Mouse (Mus musculus) layer of hippocampus, adult 2 months (tissue): ENCODE results near the gene Arrb2. TPM values are rescaled to one million over a fixed set of nuclear protein-coding genes. Genes with fewer than 3 reads are reported as not detected.
A peak's percentile ranks its signal among the peaks of the same experiment; 100 is the strongest.

Experiments
- DNase-seq, 2 experiments: peaks; one replicate each; pipeline ENCODE4 v3.0.0; 2022; ENCODE audit warnings: low spot score in 2 of 2
- H3K27ac ChIP-seq: fragments of 200-600 bp; 2 replicates; pipeline ENCODE4 v1.8.1; 2022
- H3K4me3 ChIP-seq: fragments of 200-600 bp; 2 replicates; pipeline ENCODE4 v1.8.1; 2022; ENCODE audit warnings: mild to moderate bottlenecking
- CTCF ChIP-seq: fragments of 200-600 bp; conservative IDR thresholded peaks from 2 replicates; pipeline ENCODE4 v1.8.1; 2022; ENCODE audit warnings: antibody characterized with exemption, mild to moderate bottlenecking, moderate library complexity
- total RNA-seq, 2 experiments: library from RNA; stranded (reverse); gene quantifications; 2 replicates each; pipeline ENCODE4 v1.2.3; 2021

The Arrb2 gene
- total RNA-seq, 2 experiments from 2014 or later = 99.9 TPM

DNA sequence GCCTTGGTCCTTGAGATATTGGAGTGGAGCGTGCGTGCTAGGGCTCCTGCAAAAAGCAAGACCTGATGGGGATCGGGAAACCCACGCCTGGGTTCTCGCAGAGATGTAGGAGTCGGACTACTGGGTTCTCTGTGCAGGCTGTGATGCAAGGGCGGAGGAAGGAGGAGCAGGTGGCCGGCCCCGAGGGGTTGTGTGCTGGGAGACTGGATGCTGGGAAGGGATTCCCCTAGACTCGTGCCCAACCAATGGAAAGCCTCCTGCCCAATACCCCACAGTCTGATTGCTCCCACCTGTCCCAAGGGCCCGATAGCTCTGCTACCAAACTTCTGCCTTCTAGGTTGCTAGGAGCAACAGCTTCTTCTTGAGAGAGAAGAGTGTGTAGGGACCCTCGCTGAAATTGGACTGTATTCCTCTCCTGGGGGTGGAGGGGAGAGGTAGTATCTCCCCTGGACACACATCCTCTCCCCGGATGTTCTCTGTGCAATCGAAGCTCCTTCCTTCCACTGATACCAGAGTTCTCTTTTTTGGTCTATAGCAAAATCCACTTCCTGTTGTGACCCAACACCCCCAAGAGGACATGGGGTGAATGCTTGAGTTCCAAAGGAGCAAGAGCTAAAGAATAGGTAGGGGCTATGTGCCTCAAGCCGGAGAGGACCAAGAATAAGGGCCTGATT lies 597 bp downstream of the Arrb2 start:
- DNase-seq = peak; percentile 65 to 67
- no peak for TF ChIP-seq CTCF
- Histone ChIP-seq H3K27ac (peak overlapping the region; percentile 98), H3K4me3 (peak overlapping the region; percentile 100)

DNA sequence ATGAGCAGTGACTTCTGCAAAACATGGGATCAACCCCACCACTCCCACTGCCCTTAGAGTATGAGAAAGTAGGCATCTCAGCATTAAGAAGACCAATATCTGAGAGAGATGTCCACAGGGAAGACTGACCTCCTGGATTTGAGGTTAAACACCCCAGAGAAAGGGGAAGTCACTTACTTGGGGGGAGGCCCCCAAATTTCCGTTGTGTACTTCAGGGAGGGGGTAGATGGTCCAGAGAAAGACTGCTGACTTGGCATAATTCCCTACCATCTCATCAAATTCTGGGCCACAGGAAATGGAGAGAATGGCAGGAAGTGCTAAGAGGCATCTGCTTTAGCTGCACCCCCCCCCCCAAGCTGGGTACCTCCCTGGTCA lies 1.1 kb downstream of the Arrb2 start:
- H3K27ac ChIP-seq = peak overlapping the region; percentile 98
- no peak for DNase-seq
- TF ChIP-seq CTCF = no peak
- peak overlapping the region; percentile 100 for H3K4me3 ChIP-seq

DNA sequence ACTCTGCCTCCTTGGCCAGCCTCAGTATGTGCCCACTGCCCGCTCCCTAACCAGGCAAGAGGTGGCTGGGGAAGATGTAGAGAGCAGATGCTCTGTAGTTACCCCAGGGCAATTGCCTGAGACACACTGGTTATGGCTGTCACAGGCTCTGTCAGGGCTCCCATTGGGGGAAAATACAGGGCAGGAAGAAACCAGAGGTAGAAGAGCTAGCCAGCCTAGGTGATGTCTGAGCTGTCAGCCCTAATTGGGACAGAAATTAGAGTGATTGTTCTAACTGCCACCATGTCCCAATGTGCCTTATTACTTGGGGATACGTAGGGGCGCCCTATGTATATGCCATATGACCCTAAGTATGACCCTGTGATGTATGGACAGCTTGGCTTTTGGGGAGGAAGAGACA lies 1.5 kb downstream of the Arrb2 start:
- DNase-seq = no peak
- Histone ChIP-seq H3K27ac (no peak overlapping the region), H3K4me3 (peak overlapping the region; percentile 100; the same call in 1 of the 2 replicates)
- no peak for TF ChIP-seq CTCF

GRCm38 (mm10) chr11:70435476-70435875 lies 3.0 kb downstream of the Arrb2 start:
- TF ChIP-seq CTCF = no peak
- DNase-seq = no peak
- Histone ChIP-seq H3K4me3 (no peak overlapping the region), H3K27ac (peak overlapping the region; percentile 18; the same call in 1 of the 2 replicates)

DNA sequence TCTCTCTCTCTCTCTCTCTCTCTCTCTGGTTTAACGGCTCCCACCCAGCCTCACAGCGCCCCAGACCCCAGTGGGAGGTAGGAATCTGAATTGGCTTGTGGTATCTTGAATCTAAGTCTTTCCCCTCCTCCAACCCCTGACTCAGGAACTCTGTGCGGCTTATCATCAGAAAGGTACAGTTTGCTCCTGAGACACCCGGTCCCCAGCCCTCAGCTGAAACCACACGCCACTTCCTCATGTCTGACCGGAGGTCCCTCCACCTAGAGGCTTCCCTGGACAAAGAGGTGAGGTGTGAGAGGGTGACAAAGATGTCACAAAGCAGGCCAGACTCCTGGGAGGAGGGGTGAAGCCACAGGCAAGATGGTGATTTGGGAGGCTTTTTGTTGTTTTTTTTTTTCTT lies 5.0 kb downstream of the Arrb2 start:
- no peak overlapping the region for H3K4me3 ChIP-seq
- no peak for TF ChIP-seq CTCF
- no peak overlapping the region for H3K27ac ChIP-seq
- no peak for DNase-seq

DNA sequence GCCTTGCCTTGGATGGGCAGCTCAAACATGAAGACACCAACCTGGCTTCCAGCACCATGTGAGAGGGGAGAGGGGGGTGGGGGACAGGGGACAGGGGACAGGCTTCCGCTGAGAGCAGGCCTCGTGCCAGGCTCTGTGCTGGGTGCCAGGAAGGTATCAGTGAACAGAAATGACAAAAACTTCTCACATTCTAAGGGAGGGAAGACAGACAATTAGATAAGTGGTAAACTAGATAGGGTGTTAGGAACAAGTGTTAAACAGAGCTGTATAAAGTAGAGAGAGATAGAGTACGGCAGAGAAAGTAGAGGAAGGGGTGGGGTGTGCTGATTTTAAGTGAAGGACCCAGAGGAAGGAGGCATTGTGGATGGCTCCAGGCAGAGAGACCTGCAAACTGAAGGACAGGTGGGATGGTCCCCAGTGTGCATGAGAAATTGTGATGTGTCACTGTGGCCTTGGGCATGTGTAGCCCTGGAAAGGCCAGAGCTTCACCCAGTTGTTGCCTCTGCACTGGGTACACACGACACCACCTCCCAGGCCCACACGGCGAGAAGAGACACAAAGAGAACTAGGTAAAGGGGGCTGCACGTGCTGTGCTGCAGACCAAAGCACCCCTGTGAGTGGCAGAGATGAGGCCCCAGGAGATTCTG lies 6.4 kb downstream of the Arrb2 start:
- Histone ChIP-seq H3K4me3 (no peak overlapping the region), H3K27ac (no peak overlapping the region)
- DNase-seq = no peak
- no peak for TF ChIP-seq CTCF

DNA sequence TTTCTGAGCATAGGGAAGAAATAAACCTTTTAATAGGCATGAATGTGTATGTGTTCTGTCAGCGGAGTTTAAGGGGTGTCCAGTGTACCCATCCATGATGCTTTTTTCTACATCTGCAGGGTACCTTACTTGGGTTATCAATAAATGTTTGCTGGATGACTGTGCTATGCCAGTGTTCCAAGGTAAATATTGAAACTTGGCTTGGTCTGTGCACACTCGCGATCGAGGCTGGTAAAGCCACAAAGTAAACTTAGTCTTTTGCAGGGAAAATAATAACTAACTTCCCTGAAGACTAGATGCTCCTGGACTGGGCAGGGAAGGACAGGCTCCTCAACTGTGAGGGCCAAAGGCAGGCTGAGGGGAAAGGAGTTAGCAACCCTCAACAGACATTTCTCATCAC lies 8.2 kb downstream of the Arrb2 start:
- no peak for TF ChIP-seq CTCF
- Histone ChIP-seq H3K4me3 (no peak overlapping the region), H3K27ac (no peak overlapping the region)
- no peak for DNase-seq

DNA sequence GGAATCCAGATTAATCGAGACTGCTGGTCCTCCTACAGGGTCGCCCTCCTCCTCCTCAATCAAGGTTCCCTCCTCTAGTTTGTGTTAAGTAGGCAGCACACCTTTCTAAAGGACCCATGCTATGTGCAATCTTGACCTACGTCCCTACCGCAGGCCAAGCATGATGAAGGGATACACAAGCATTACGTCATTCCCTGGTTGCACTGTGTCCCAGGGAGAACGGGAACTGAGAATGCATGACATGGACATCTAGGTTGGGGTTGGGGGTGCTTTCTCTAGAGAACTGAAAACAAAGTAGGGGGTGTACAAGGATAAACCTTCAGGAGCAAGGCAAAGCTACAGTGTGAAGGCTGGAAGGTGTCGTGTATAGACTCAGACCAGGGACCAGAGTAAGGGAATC lies 9.4 kb downstream of the Arrb2 start:
- no peak for TF ChIP-seq CTCF
- Histone ChIP-seq H3K27ac (no peak overlapping the region), H3K4me3 (no peak overlapping the region)
- DNase-seq = no peak

DNA sequence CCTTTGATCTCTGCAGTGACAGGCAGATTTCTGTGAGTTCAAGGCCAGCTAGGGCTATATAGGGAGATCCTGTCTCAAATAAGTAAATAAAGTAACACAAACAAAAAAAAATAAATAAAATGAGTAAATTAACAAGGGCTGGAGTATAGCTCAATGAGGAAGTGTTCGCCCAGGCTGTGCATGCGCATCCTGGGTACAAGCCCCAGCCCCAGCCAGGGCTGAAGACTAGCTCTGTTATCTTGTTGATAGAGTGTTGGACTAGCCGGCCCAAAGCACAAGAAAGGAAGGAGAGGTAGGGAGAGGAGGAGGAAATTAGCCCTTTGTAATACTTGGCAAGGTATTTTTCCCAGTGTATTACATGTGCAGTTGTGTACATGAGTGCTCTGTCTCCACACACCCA lies 11.5 kb downstream of the Arrb2 start:
- DNase-seq = no peak
- Histone ChIP-seq H3K27ac (no peak overlapping the region), H3K4me3 (no peak overlapping the region)
- TF ChIP-seq CTCF = no peak

GRCm38 (mm10) chr11:70444667-70445066 lies 12.2 kb downstream of the Arrb2 start:
- no peak for DNase-seq
- TF ChIP-seq CTCF = no peak

DNA sequence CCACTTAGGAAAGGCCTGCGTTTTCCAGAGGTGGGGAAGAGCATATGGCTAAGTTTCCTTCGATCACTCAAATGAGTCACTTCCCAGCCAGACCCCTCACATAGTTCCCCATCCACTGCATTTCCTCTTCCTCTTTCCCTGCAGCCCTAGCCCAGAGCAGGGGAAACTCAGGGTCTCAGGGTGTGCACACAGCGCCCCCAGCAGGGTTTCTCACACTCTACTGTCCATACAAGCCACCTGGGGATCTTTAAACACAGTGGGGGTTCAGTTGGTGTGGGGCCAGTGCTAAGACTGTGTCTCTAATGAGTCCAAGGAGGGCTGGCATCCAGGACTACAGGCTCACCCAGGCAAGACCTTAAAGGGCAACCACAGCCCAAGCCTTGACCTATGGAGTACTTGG lies 14.3 kb downstream of the Arrb2 start:
- H3K27ac ChIP-seq = 0 out of 2 replicates have a peak overlapping the region, but pooled peaks have one; percentile 28
- no peak overlapping the region for H3K4me3 ChIP-seq
- DNase-seq = no peak
- peak; percentile 41 for TF ChIP-seq CTCF

More at GRCm38 (mm10) chr11:70444667-70445066, 12.2 kb downstream of the Arrb2 start:
- Histone ChIP-seq H3K27ac (no peak overlapping the region), H3K4me3 (no peak overlapping the region)

DNA sequence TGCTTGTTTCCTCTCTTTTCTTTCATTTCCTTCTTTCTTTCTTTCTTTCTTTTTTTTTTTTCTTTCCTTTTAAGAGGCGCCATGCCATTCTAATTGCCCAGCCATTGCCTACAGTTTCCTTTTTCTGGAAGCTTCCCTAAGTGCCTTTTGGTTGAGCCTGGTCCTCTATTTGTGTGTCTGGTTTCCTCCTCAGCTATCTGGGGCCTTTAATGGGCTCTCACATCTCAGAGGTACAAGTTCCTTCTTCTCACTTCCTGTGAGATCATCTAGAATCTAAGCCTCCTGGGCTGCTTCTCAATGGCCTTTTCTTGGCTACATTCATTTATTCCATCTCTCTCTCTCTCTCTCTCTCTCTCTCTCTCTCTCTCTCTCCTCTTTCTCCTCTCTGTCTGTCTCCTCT lies 14.9 kb downstream of the Arrb2 start:
- Histone ChIP-seq H3K27ac (0 out of 2 replicates have a peak overlapping the region, but pooled peaks have one; percentile 28), H3K4me3 (no peak overlapping the region)
- no peak for TF ChIP-seq CTCF
- no peak for DNase-seq

- TF ChIP-seq CTCF = no peak
- no peak for DNase-seq
- Histone ChIP-seq H3K4me3 (no peak overlapping the region), H3K27ac (no peak overlapping the region)
Measured at GRCm38 (mm10) chr11:70450926-70451325, 18.5 kb downstream of the Arrb2 start.
